Mouse (Mus musculus): ENCODE measurements around the gene Trcg1. TPM values are rescaled to one million over a fixed set of nuclear protein-coding genes. Genes with fewer than 3 reads are reported as not detected.

Trcg1 gene
- total RNA-seq, 2 experiments from 2014 or later, result not detected

DNA sequence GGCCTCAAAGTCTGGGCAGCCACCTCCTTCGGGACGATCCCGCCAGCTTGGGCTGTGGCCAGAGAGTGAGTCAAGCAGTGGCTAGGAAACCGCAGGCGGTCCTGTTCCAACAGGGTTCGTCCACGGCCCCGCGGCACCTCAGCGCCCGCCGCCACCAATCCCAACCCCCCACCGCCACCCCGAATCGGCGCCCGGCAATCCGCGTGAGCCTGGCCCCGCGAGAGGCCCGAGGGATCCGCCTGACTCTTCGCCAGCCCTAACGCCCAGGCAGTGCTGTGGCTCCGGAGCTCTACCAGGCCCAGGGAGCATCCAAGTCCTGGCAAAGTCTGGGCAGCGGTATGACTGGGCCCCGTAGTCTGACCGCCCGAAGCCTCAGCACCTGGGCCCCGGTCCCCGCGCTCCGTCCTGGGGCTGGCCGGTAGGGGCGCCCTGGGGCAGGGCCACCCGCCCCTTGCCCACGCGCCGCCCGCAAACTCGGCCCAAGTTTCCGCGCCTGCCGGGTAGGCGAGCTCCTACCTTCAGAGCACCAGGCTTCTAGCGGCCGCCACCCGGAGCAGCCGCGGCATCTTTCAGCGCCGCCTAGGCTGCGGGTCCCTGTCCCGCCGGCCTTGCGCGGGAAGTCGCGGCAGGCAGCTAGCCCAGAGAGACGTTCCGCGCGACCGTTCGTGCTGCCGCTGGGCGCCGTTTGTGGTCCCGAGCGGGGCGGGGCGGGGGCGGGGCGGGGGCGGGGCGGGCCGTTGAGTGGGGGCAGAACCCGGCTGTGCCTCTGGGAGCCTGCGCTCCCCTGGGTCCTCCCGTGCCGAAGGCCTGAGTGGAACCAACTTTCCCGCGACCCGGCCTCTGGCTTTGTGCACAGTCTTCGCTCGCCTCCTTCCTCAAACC is 25.8 kb downstream of the Trcg1 start, which contains the start of gene 1700017B05Rik:
1700017B05Rik (minus strand) TSS at position 700 of the 882 bp plus-strand sequence.
- DNase-seq (ENCODE audit: low spot score in 2 of 2), result peak; percentile 51 to 57

DNA sequence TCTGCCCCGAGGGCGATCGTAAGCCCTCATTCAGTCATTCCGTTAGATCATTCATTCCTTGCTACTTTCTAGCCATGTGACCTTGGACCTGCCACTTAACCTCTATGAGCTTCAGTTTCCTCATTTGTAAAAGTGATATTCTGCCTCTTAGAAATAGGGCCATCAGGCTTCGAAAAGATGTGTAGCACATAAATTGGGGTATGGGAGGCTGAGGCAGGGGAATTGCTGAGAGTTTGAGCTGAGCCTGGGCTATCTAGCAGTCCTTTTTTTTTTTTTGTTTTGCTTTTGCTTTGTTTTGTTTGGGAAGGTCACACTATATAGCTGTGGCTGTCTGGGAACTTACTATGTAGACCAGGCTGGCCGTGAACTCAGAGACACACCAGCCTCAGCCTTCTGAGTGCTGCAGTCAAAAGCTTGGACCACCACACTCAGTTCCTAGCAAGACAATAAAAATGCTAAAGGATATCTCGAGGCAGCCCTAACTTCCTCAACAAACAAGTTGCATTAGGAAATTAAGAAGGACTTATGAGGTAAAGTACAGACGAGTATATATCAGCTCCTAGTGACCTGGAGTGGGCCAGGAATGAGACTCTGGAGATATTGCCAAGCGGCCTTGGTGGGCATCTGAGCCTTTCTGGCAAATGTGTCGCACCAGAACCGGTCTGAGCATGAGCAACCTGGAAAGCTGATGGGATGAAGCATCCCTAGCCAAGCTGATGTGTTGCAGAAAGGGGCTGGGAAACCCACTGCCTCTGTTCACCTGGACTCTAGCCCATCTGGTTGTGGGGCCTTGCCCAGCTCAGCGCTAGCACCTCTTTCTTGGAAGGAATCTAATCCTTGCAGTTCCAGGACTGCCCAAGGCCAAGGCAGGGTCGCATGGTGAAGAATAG is 26.7 kb downstream of the Trcg1 start:
- no peak for DNase-seq (ENCODE audit: low spot score in 2 of 2)

DNA sequence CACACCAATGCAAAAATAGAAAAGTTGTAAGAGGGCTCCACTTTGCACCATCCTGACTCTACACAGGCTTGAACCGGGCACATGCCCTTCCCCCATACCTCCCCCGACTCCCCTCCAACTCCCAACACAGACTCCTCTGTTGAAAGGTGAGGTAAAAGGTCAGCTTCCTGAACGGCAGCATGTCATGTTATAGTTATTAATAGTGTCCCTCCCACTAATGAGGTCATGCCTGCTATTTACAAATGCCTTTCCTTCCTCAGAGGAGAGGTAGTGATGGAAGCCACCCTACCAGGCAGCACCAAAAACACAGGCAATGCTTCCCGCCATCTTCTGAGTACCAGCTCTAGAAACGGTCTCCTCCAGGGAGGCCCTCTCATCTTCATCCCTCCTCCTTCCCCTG is 28.8 kb downstream of the Trcg1 start:
- DNase-seq (ENCODE audit: low spot score in 2 of 2), result no peak

DNA sequence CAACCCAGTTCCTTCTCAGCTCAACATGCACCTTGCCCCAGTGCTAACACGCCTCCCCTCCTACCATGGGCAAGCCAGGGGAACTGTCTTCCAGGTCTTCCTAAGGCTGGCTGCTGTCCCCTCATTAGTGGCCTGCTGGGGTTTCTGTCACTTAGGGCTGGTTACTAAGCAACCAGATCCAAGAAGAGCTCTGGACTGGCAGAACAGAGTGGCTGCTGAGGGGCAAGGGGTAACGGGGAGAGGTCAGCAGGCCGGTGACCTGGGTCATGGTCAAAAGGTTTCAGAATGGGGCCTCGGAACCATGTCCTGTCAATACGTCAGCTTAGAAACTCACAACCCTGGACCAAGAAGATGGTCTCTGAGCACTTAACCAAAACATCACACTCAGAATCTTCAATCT is 31.1 kb downstream of the Trcg1 start:
- no peak for DNase-seq (ENCODE audit: low spot score in 2 of 2)

DNA sequence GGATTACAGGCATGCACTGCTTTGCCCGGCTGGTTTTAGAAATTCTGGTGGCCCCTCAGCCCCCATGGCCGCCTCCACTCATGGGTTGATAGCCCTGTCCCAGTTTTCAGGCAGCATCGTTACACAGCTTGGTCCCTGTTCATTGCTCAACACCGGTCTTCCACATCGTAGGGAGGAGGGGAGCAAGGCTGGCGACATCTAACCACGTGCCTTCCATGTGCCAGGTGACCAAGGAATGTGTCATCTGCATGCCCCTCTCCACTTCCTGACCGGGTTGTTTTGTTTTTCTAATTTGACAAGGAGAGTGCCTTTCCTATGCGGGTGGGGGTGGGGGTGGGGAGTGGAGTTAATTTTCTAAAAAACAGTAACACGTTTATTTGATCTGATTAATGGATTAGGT is 31.7 kb downstream of the Trcg1 start:
- no peak for DNase-seq (ENCODE audit: low spot score in 2 of 2)

DNA sequence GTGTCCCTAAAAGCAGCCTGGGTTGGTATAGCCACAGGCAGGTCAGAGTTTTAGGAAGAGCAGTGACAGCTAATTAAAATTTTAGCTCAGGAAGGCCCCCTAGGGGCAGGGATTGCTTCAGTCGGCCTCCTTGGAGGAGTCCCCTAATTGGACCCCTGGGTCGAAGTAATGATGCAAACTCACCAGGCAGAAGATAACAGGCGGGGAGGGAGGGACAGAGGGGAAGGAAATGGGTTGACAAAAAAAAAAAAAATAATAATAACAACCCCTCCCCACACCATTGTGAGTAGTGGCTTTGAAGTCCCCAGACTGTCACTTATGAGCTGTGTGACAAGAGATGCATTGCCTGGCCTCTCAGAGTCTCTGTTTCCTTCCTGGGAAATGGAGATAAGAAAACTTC is 32.2 kb downstream of the Trcg1 start:
- DNase-seq (ENCODE audit: low spot score in 2 of 2), result no peak

DNA sequence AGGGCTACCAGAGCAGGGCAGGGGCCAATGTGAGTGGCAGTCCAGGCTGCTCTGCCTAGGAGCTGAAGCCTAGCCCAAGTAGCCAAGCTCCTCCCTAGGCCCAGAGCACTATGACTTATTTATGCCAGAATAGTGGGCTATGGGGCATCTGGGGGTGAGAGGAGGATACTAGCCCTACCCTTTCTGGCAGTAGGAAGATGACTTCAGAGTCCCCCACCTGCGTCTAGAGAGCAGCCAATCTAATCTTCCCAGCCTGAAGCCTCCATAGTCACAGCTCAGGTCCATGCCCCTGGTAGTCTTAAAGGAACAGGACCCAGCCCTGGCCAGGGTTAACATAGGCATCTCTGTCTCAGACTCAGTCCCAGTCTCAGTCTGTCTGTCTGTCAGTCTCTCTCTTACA is 33.0 kb downstream of the Trcg1 start:
- no peak for DNase-seq (ENCODE audit: low spot score in 2 of 2)

DNA sequence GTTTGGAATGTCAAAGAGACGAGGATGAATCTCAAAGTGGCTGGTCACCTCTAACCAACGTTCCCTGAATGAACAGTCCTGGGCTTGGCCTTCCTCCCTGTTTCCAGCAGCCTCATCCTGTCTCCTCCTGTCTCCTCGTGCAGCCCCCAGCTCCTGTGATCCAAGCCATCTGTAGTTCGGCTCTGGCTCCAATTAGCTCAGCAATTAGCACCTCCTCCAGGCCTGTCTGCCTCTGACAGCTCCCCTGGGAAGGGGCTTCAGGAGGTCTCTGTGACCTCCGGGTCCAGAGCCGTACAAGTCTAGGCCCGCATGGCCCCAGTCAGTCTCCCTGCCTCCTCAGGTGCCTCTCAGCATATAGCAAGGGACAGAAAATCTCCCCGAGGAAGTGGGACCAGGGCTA is 34.0 kb downstream of the Trcg1 start:
- DNase-seq (ENCODE audit: low spot score in 2 of 2), result no peak

DNA sequence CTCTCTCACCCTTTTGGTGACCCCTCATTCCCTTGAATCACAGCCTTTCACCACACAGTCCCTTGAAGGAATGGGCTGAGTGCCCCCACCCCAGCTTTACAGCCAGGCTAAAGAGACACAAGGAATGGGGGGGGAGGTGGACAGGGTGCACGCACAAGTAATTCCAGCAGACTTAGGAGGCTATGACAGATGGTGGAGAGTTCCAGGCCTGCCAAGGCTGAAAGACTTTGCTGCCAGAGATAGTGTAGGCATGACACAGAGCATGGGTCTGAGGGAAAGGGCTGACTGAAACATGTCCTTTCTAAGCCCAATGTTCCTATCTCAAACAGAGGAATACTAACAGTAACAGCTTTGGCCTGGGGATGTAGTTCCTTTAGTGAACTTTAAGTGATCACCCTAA is 34.7 kb downstream of the Trcg1 start:
- no peak for DNase-seq (ENCODE audit: low spot score in 2 of 2)

DNA sequence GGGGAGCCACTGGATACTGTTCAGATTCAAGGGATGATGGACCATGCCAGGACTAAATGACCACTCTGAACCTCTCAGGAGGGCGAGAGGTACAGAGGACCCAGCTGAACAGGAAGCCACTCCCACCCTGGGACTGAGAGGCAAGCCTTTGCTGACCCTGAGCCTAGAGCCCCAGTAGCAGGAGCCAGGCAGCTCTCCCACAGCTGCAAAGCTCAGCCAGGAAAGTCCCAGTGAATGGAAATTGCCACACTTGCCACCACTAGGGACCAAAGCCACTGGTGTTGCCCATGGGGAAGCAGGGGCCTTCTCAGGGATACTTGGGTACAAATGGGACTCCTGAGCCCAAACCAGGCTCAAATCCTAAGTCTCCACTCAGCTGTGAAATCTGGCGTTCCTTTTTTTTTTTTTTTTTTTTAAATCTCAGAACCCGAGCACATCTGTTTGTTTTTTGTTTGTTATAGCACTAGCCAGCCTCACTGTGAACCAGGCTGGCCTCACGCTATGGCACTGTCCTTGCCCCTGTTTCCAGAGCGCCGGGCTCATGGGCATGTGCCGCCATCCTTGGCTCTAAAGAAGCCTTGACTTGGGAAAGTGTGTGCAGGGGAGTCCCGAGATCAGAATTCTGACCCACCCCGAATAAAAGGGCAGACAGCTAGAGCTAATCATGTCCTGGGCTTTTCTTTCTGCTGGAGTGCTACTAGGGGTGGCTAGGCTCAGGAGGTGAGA is 35.6 kb downstream of the Trcg1 start:
- no peak for DNase-seq (ENCODE audit: low spot score in 2 of 2)

DNA sequence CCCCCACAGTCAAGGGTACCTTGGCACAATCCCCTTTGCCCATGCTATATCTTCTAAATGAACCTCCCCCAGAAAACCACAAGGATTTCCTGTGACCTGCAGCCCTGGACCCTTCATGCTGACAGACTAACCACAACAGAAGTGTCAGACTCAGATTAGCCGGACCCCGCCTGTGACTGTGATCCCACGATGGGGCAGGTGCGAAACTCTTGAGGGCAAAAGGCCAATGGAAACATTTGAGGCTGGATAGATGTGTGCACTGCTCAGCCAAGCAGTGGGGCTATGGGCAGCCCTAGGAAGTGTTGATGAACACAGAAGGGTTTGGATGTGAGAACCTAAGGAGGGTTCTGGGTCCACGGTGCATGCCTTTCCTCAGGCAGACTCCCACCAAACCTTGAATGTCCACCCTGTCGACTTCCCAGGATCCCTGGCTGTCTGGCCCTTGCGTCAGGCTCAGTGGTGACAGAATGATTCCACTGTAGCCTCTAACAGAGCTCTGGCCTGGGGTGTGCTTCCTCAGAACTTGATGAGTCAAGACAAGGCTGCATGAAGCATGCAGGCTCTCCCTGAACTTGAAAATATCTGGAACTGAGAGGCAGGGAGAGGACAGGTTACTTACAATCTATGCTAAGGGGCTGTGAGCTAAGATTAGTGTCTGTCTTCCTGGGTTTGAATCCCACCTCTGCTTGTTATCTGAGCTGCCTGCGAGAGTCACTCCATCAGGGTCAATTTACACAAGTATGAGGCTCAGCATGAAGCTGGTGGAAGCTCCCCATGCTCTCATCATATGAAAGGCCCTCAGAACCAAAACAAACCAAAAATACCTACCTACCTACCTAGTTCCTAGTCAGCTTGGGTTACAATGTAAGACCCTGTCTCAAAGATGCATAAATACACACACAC is 36.8 kb downstream of the Trcg1 start:
- no peak for DNase-seq (ENCODE audit: low spot score in 2 of 2)

DNA sequence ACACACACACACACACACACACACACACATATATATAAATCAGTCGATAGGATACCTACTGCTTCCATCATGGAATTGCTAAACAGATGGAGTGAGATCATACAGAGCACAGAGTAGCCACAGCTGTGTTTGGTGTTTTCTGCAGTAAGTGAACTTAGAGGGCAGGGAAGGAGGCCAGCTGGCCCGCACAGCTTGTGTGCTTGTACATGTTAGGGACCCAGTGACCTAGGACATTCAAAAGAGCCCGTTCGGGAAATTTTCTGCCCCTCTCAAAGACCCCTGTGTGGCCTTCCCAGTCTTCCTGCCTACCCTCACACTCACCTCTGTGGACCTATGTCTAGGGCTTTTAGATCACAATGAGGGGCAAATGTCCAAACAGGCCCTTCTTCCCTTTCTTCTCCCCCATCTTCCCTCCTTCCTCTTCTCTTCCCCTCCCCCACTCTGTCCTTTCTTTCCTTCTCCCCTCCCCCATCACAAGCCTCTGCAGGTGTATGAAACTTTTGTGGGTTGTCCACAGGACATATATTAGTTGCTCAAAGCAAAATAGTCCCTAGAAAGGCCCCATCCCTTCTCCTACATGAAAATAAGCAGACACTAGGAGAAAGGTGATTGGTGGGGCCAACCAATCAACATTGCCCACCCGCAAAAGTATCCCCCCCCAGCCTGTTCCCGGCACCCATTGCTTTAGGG is 37.6 kb downstream of the Trcg1 start:
- no peak for DNase-seq (ENCODE audit: low spot score in 2 of 2)

DNA sequence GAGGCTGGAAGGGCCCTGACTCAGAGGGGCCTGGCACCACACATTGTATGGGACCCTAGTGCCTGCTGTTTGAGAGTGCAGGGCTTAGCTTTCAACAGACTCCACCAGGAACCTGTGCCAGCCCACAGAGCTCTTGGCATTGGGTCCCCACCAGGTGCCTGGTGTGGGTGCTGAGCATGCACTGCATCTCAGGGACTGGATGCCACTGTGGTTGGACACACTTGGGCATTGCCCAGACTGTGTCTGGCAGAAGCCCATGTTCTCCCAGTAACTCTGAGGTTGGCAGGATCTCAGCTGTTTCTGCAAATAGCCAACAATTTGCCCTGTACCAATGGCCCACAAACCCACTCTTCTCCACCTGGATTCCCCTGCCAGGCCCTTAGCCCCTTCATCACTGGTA is 40.0 kb downstream of the Trcg1 start:
- peak in 1 of 2 experiments; percentile 27 for DNase-seq (ENCODE audit: low spot score in 2 of 2)

DNA sequence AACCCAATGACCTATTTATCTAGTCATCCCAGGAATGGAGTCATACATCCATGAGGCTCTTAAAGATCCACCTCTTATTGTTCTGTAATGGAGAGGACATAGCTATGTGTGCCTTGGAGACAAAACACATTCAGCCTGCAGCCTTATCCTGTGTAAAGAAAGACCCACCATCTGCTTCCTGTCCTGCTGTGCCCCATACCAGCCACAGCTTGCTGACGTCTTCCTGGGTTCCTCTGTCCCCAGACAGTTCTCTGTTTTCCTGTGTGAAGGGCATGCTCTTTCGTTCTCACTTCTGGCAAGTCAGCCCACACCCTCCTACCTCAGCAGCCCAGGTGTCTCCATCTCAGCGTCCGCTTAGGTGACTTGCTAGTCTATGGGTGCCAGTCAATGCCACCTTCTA is 41.9 kb downstream of the Trcg1 start:
- DNase-seq (ENCODE audit: low spot score in 2 of 2), result no peak

DNA sequence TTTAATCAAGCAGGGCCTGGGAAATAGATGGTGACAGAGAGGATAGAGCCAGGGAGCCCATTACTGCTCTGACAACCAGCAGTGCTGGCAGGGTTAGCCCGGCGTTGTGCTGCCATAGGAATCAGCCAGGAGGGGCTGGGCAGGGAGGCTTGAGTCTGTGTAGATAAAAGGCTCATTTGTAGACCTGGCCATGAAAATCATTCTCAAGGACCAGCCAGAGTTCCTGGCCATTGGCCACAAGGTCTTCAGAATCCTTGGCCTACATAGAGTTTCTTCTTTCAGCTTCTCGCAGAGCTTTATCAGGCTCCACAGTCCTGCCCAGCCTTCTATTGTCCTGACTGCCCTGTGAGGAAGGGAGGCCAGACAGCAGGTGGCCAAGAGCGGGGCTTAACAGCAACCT is 43.1 kb downstream of the Trcg1 start:
- DNase-seq (ENCODE audit: low spot score in 2 of 2), result no peak

DNA sequence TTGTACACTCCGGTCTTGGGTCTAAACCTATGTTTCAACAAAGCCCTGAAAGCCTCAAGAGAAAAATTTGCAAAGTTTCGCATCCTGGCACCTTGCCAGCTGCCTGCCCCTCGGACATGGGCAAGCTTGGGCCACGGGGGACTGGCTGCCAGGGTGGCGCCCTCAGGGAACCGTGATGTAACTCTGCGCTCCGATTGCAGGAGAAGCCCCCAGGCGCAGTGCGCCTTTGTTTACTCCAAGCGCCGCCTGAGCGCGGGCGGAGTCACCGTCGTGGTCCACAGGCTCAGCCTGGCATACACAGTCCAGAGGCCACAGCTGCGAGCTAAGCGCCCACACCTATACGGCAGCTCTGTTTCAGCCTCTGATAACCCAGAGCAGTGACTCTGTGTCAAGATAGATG is 45.2 kb downstream of the Trcg1 start:
- DNase-seq (ENCODE audit: low spot score in 2 of 2), result no peak

DNA sequence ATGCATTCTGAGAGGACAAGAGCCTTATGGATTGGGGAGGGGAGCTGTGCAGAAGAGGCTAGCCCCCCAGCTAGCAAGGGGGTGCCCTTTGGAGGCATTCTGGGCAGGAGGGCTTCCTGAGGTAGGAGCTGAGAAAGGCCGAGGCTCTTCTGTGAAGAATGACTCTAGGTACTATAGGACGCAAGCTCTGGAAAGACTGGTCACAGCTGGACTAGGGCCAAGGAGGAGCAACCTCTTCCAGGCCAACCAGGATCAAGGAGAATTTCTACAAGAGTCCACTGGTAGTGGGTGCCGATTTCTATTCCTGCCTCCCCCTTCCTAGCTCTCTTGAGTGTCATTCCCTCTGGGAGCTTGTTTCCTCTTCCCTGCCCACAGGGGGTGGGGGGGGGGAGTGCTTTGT is 46.3 kb downstream of the Trcg1 start:
- no peak for DNase-seq (ENCODE audit: low spot score in 2 of 2)

DNA sequence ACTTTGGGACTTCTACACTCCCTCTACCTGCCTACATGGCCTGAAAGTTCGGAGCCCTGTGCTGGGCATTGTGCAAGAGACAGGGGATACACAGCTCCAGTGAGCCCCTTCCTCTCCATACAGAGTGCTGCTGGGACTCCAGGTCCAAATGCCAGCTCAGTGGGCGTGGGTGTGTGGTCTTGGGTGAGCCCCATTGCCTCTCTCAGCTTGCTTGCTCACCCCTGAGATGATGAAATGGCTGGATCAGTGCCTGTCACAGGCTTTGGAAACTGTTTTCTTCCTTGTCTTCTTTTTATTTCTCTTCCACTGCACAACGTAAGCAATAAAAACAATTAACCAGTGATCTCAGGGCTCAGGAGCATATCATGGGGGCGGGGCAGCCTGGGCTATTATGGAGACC is 47.0 kb downstream of the Trcg1 start:
- no peak for DNase-seq (ENCODE audit: low spot score in 2 of 2)

DNA sequence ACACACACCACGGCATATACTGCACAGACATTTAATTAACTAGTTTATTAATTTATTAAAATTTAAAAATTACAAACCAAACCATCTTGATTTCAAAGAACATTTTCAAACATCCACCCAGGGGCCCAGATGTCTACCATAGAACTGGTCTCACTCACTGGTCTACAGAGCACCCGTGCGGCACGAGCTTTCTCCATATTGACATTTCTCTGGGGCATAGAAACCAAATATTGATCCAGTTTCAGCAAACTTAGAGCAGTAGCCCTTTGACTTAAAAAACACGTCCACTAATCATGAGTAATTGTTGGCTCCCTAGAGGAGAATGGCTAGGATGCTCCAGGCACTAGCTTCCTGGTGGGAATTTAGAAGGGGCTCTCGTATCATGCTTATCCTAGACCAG is 50.8 kb downstream of the Trcg1 start:
- DNase-seq (ENCODE audit: low spot score in 2 of 2), result no peak

DNA sequence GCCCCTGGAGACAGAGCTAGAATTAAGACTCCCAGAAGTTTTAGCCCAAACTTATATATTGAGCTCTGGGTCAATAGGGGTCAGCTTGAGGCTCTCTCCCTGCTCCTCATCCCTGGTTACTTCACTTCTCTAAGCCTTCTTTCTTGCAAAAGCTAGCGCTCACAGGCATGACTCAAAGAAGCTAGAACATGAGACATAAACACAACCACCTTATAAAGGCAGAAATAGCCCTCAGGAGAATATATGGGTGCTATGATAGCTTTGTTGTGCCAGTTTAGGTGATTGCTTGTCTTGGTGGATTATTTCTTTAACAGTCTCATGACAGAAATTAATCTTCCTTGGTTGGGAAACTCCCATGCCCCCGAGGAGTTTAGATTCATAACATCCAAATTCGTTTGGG is 58.5 kb downstream of the Trcg1 start:
- no peak for DNase-seq (ENCODE audit: low spot score in 2 of 2)

Measured in left cerebral cortex, adult 18-20 months (tissue).